Mouse (Mus musculus) CD4-positive, CD25-positive, alpha-beta regulatory T cell, adult 4 months (primary cell): ENCODE measurements around the gene Clmp. TPM values are rescaled to one million over a fixed set of nuclear protein-coding genes. Genes with fewer than 3 reads are reported as not detected.

Experiments
- ATAC-seq: one replicate; pipeline ENCODE4 v1.8.0; 2017
- polyA plus RNA-seq, 2 experiments: library from polyadenylated mRNA; unstranded; fragments of 100-300 nt; shearing (Covaris generic); gene quantifications; one replicate each; pipeline ENCODE4 v1.2.1; 2017

Clmp gene
- polyA plus RNA-seq, 2 experiments from 2014 or later = 0.42 TPM; not detected in 1

GRCm38 (mm10) chr9:40693026-40693425, 7.3 kb downstream of the Clmp start:
- no peak for ATAC-seq

DNA sequence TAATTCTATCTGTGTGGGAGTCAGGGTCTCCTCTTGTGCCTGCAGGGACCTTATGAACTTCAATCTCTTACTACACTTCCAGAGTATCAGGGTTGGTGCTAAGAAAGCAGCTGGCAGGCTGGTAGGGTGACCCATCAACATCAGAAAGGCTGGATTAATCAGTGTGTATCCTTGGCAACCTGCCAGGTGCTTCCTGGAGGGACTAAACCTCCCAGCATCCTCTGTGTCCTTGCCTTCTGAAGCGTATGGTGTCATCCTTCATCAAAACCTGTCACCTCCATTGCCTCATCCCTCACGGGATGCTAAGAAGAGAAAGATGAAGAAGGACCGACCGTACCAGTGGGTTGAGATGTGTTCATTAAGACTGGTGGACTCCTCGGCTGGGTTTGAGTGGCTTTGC, 8.0 kb downstream of the Clmp start:
- no peak for ATAC-seq

- no peak for ATAC-seq
Measured at GRCm38 (mm10) chr9:40694284-40694683, 8.5 kb downstream of the Clmp start.

GRCm38 (mm10) chr9:40696086-40696485, 10.3 kb downstream of the Clmp start:
- no peak for ATAC-seq

GRCm38 (mm10) chr9:40699194-40699593, 13.4 kb downstream of the Clmp start:
- ATAC-seq = no peak

DNA sequence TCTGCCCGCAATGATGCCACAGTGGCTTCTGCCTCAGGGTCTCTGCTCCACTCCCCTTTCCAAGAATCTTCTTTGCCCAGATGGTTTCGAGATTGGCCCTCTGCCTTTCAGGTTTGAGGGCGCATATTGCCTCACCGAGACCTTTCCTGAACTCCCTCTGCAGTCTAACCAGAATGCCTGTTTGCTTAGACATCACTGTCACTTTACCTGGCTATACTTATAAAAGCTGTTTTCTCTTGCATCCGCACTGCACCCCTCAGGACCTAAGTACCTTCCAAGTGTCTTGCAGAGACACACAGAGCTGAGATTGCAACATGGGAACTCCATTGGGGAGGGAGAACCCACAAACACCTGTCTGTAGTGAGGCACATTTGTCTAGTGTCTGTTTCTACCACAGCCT, 14.5 kb downstream of the Clmp start:
- ATAC-seq = no peak

GRCm38 (mm10) chr9:40704364-40705276, 18.9 kb downstream of the Clmp start:
- ATAC-seq = no peak

- ATAC-seq = no peak
Measured at GRCm38 (mm10) chr9:40708448-40709140, 22.8 kb downstream of the Clmp start.

DNA sequence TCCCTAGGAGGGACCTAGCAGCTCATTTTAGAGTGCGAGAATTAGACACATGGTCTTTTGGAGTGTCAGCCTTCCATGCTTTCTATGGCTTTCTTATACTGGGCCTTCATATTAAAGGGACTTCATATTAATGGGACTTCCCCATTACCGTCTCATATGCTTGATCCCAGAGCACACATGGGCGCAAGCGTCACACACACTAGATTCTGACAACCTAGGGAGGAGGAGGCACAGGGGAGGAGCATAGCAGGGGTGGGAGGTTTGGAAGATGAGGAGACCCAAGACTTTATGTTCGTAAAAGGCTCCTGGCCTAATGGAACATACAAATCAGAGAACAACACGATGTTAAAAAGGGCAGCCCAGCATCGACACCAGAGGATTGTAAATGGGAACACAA, 23.4 kb downstream of the Clmp start:
- ATAC-seq = no peak

GRCm38 (mm10) chr9:40709587-40709986, 23.8 kb downstream of the Clmp start:
- no peak for ATAC-seq

- no peak for ATAC-seq
Measured at GRCm38 (mm10) chr9:40709991-40710390, 24.2 kb downstream of the Clmp start.

DNA sequence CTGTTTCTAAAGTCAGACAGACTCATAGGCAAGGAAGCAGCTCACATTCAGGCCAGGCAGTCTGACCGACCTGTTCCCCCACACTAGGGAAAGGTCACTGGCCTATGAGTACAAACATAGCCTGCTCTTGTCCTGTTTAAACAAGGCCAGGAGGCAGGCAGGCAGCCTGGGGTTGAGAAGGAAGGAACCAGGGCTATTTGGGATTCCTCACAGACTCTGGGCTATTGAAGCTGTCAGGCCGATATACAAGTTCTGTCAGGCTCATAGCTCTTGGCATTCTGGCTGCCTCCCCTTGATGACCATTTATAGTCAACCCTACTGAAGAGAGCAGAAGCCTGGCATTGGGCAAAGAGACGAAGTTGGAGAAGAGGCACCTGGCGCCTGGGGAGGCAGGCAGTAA, 25.9 kb downstream of the Clmp start:
- no peak for ATAC-seq

DNA sequence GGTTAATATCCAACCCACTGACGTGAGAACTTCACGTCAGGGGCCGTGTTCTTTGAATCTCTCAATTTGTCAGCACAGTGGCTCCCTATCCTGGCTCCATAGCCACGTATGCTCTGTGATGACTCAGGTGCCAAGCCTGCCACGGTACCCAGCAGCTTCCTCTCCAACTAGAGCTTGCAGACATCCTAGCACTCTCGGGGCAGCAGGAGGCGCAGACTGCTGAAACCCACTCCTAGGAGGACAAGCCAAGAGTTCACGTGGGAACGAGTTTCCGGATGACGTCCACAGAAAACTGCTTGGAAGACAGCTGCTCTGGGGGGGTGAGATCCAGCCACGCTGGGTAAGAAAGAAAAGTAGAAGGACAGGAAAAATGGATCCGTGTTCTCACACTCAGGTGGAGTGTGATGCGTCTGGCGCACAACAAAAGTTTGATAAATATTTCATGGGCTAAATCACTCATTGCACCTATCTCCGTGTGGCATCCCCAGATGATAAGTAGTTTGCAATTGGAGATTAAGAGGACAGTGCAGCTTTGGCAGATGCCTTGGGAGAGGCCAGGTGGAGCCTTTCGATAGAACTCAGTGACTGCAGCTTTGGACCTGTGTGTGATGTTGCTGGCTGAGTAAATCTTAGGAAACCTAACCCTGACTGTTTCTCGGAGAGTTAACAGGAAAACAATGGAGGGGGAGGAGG, 31.6 kb downstream of the Clmp start:
- no peak for ATAC-seq

DNA sequence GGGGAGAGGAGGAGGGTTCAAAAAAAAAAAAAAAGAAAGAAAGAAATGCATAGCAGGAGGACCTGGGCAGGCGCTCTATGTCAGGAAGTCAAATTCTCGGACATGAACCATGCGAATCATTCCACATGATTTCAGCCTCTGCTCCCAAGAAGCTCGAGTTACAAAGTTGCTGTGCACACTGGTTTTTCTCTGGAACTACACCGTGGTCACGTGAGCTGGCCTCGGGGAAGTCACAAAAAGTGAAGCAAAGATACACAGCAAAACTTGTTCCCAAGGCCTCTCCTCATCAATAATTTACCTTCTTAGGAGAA, 32.1 kb downstream of the Clmp start:
- ATAC-seq = no peak

- ATAC-seq = no peak
Measured at GRCm38 (mm10) chr9:40720881-40721280, 35.1 kb downstream of the Clmp start.

DNA sequence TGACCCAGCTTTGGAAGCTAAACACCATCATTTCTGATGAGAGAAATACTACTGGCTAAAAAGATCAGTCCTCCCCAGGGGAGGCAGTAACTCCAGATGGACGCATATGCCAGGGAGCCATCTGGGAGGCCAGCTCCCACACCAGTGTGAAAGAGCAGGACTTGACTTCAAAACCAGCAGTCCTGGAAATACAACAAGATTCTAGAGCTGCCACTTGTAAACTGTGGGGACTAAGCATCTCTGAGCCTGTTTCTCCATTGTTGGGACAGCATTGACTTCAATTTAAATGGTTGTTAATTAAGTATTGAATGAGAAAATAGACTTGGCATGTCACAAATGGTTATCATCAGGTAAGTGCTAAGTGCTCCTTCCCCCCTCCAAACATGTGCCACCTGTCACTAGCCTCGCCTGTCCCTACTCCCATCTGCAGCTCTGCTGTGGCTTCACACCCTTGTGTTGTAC, 37.6 kb downstream of the Clmp start:
- ATAC-seq = no peak

DNA sequence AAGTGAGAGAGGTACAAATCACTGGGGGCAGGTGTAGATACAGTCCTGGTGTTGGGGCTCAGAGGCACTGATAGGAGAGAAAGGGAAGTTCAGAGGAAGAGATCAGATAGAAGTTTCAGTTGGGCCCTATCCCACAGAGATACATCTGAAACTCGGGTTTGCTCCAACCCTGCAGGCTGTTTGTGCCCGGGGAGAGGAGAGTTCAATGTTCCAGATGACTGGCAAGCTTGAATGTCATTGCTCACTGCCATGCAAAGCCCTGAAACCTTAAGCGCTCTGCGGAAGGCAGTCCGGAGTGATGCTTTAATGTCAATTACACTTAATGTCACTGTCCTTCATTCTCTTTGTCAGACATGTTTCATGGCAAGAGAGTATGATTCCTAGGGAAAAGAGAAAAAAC, 39.2 kb downstream of the Clmp start:
- ATAC-seq = no peak

DNA sequence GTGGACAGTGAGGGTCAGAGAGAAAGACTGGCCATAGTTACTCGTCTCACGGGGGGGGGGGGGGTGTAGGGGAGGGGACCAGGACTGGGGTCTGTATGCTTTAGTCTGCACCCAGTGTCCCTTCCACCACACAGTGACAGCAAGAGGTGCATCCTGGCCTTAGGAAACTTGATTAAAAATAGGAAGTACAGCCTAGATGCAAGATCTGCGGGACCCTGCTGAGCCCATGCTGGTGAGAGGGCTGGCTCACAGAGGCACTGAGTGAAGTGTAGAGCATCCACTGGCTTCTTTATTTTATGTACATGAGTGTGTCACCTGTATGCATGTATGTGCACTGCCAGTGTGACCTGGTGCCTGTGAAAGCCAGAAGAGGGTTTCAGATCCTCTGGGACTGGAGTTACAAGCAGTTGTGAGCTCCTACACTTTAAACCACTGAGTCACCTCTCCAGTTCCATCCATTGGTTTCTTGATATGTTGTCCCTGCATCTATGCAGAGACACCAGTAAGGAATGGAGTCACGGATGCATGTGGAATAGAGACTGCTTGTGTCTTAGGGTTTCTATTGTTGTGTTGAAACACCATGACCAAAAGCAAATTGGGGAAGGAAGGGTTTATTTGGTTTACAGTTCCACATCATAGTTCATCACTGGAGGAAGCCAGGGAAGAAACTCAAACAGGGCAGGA, 41.5 kb downstream of the Clmp start:
- no peak for ATAC-seq

GRCm38 (mm10) chr9:40727824-40728495, 42.2 kb downstream of the Clmp start:
- ATAC-seq = no peak

GRCm38 (mm10) chr9:40730302-40730700, 44.5 kb downstream of the Clmp start:
- no peak for ATAC-seq

DNA sequence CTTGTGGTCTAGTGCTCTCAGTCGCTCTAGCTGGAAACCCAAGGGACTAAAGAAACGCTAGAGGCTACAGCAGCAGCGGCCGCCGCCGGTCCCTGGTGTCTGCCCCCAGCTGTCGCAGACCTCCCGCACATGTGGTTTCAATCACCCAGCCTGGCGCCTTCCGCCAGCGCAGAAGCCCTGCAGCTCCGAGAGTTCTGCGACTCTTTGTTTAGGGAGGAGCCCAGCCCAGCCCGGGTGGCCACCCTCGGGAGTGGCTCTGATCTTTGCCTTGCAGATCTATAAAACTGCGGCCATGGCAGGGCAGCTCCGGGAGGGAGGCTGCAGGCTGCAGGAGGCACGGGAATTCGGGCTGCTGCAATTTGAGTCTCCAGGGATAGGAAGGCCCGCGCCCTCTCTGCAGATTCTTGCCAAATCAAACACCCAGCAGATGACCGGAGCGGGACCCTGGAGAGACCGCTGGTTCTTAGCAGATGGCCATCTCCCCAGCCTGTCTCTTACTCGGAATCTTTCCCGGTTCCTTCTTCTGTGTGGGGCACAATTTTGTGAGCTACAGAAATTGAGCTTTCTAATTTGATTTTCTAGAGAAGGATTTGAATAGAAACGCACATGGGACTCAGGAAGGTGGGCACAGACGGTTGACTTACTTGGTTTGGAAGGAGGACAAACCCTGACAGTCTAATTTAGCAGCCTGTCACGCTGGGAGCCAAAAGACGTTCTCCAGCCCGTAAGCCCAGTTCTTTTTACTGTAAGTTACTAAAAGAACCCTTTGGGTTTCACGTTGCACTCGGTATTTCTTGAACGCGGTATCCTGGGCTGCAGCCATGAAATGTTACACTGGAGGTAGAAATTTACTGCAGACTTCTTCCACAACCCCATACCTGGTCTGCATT, 45.2 kb downstream of the Clmp start:
- no peak for ATAC-seq
